Mouse (Mus musculus) layer of hippocampus, postnatal 10 days (tissue): ENCODE results near the gene Chrna7. TPM values are rescaled to one million over a fixed set of nuclear protein-coding genes. Genes with fewer than 3 reads are reported as not detected.

Experiments used
- DNase-seq, 2 experiments: peaks; one replicate each; pipeline ENCODE4 v3.0.0; 2021; ENCODE audit warnings: low spot score in 2 of 2
- total RNA-seq, 2 experiments: library from RNA; stranded (reverse); gene quantifications; 2 replicates each; pipeline ENCODE4 v1.2.3; 2021

The Chrna7 gene
- total RNA-seq, 2 experiments from 2014 or later = 43.2 to 45.9 TPM

GRCm38 (mm10) chr7:63084351-63085003, 127.9 kb downstream of the Chrna7 start:
- no peak for DNase-seq

- DNase-seq = peak; percentile 18 to 32
These were observed 151.4 kb downstream of the Chrna7 start for GRCm38 (mm10) chr7:63060996-63061395.

Other genes with a start within 250 kb of the Chrna7 start
- gene Otud7a, start 232.2 kb upstream of the Chrna7 start, total RNA-seq = 10 to 100 TPM; 61.9 to 62.2 TPM